8 mouse cellular contexts compared by ENCODE assay signal in genomic region chr10:63337951-63338836, GRCm38 (mm10). TPM values are rescaled to one million over a fixed set of nuclear protein-coding genes. Genes with fewer than 3 reads are reported as not detected.
A peak's percentile ranks its signal among the peaks of the same experiment; 100 is the strongest.
DNase-seq lines count a peak whose midpoint lies in the region; ATAC-seq and TF ChIP-seq lines count a peak whose summit lies in the region.

No protein-coding gene starts in this region.

- in situ Hi-C loops in CH12.LX (cut with MboI; ENCODE audit: low pct_ligation_motif_present, low pct_unique_long_range_greater_than_20kb, low sequenced_read_pairs), result no loop called here

- peaks cover 3 to 18% of the 10 kb centered on the region in 2 experiments; a peak in 3 of 4 replicates for H3K4me1 ChIP-seq in CH12.LX (ENCODE audit: control insufficient read depth in 1 of 2, insufficient read depth in 2 of 2)
- H3K4me1 ChIP-seq in brown adipose tissue, adult 24 weeks (ENCODE audit: control insufficient read depth, insufficient read depth, insufficient read length, low read length), result no peaks in the 10 kb centered on the region; the same call in 1 of the 2 replicates
- peaks cover 14% of the 10 kb centered on the region for H3K4me1 ChIP-seq in heart, embryonic 15.5 days (replicated peaks)
- peaks cover 16% of the 10 kb centered on the region for H3K4me1 ChIP-seq in neural tube, embryonic 14.5 days (ENCODE audit: control insufficient read depth, insufficient read depth, low read length)

- dilution Hi-C loops in CH12.LX (cut with MboI; ENCODE audit: extremely low pct_ligation_motif_present, extremely low pct_unique_long_range_greater_than_20kb, low sequenced_read_pairs), result no loop called here

- no peak for TF ChIP-seq POLR2A in CH12.LX (IDR thresholded peaks at IDR 0.05; ENCODE audit: low read depth, low read length)

- no peak for TF ChIP-seq CTCF in CH12.LX (conservative IDR thresholded peaks at IDR 0.05 in 1 of 2, IDR thresholded peaks at IDR 0.05 in 1 of 2; ENCODE audit: low read depth in 2 of 2, low read length in 2 of 2)

- peak overlapping the region; percentile 56 for H3K4me2 ChIP-seq in CH12.LX (ENCODE audit: insufficient read depth, low read depth, poor library complexity, severe bottlenecking)
- peak overlapping the region; percentile 78 for H3K4me2 ChIP-seq in heart, embryonic 15.5 days
- H3K4me2 ChIP-seq in neural tube, embryonic 14.5 days (ENCODE audit: low read depth, low read length), result peak overlapping the region; percentile 58

- H3K79me2 ChIP-seq in CH12.LX (replicated peaks; ENCODE audit: control insufficient read depth, extremely low read depth, insufficient read depth, poor library complexity, severe bottlenecking), result peaks cover 23% of the 10 kb centered on the region

- H3K9ac ChIP-seq in CH12.LX (ENCODE audit: insufficient read depth, low read depth), result peak overlapping the region; percentile 97
- H3K9ac ChIP-seq in heart, embryonic 15.5 days, result peak overlapping the region; percentile 97
- peak overlapping the region; percentile 91 for H3K9ac ChIP-seq in neural tube, embryonic 14.5 days (replicated peaks; ENCODE audit: low read depth, low read length)

- H3K27ac ChIP-seq in CH12.LX (ENCODE audit: insufficient read depth, low read depth), result no peak overlapping the region
- peak overlapping the region; percentile 64 for H3K27ac ChIP-seq in brown adipose tissue, adult 24 weeks (replicated peaks; ENCODE audit: low read depth, low read length)
- peak overlapping the region; percentile 95 for H3K27ac ChIP-seq in heart, embryonic 15.5 days
- peak overlapping the region; percentile 87 for H3K27ac ChIP-seq in neural tube, embryonic 14.5 days (ENCODE audit: low read depth, low read length)

- ATAC-seq in heart, embryonic 15.5 days (replicated peaks; ENCODE audit: insufficient number of reproducible peaks, insufficient read depth, low FRiP score, low read depth), result peak; percentile 76
- ATAC-seq in neural tube, embryonic 14.5 days (ENCODE audit: low read depth), result peak; percentile 87

- peak overlapping the region; percentile 66 to 95 (median 69) for H3K4me3 ChIP-seq in CH12.LX (replicated peaks in 1 of 3; ENCODE audit: low read depth in 2 of 3, low read length in 2 of 3, poor library complexity in 1 of 3)
- H3K4me3 ChIP-seq in brown adipose tissue, adult 24 weeks (ENCODE audit: insufficient read depth, low read depth, low read length), result peak overlapping the region; percentile 64
- H3K4me3 ChIP-seq in heart, embryonic 15.5 days, result peak overlapping the region; percentile 92
- H3K4me3 ChIP-seq in neural tube, embryonic 14.5 days (ENCODE audit: low read depth, low read length), result peak overlapping the region; percentile 92

- peaks cover 4% of the 10 kb centered on the region for H3K27me3 ChIP-seq in CH12.LX (replicated peaks)
- no peaks in the 10 kb centered on the region for H3K27me3 ChIP-seq in heart, embryonic 15.5 days
- no peaks in the 10 kb centered on the region for H3K27me3 ChIP-seq in neural tube, embryonic 14.5 days (ENCODE audit: control insufficient read depth, insufficient read depth, low read length)

- no peak for TF ChIP-seq EP300 in CH12.LX (IDR thresholded peaks at IDR 0.05; ENCODE audit: low read length)

- DNase-seq in CH12.LX (ENCODE audit: extremely low read depth), result peak; percentile 57
- DNase-seq in fibroblast of lung, adult 2 months (ENCODE audit: low read depth), result peak; percentile 6
- DNase-seq in kidney, postnatal 25 days, result peak; percentile 52 to 85
- DNase-seq in lung, adult 18-20 months, result peak; percentile 62 to 63
- DNase-seq in thymus, adult 18-20 months, result peak; percentile 21 to 33

- WGBS in heart, embryonic 15.5 days, result under 1% methylated on average over 96 of the region's 113 CpGs
- under 1% methylated on average over 53 of the region's 113 CpGs for WGBS in neural tube, embryonic 14.5 days

- H3K36me3 ChIP-seq in CH12.LX (replicated peaks in 1 of 2; ENCODE audit: control insufficient read depth in 1 of 2, insufficient read depth in 1 of 2, low read length in 1 of 2), result peaks cover 10 to 31% of the 10 kb centered on the region in 2 experiments
- H3K36me3 ChIP-seq in heart, embryonic 15.5 days, result 0 out of 2 replicates have a peak, but pooled peaks cover 9% of the 10 kb centered on the region
- no peaks in the 10 kb centered on the region for H3K36me3 ChIP-seq in neural tube, embryonic 14.5 days (ENCODE audit: control insufficient read depth, insufficient read depth, low read length)

- H3K9me3 ChIP-seq in CH12.LX (replicated peaks; ENCODE audit: low read length), result peaks cover 8% of the 10 kb centered on the region
- H3K9me3 ChIP-seq in heart, embryonic 15.5 days (replicated peaks), result no peaks in the 10 kb centered on the region
- no peaks in the 10 kb centered on the region for H3K9me3 ChIP-seq in neural tube, embryonic 14.5 days (ENCODE audit: control insufficient read depth, low read length)

- no peak for TF ChIP-seq RAD21 in CH12.LX (IDR thresholded peaks at IDR 0.05; ENCODE audit: low read depth, low read length)

TF ChIP-seq in CH12.LX, 34 proteins besides CTCF, POLR2A, EP300 and RAD21:
- TF ChIP-seq ZNF384 (IDR thresholded peaks at IDR 0.05; ENCODE audit: low read depth, low read length), result peak; percentile 92
- TF ChIP-seq KAT2A (IDR thresholded peaks at IDR 0.05; ENCODE audit: insufficient replicate concordance, low read length), result no peak
- TF ChIP-seq NRF1 (IDR thresholded peaks at IDR 0.05; ENCODE audit: low read depth, low read length), result peak; percentile 60
- no peak for TF ChIP-seq USF2 (conservative IDR thresholded peaks at IDR 0.05; ENCODE audit: low read depth, low read length)
- TF ChIP-seq SIN3A (IDR thresholded peaks at IDR 0.05; ENCODE audit: low read length), result peak; percentile 9; the same call in 1 of the 2 replicates
- peak; percentile 33; the same call in 1 of the 2 replicates for TF ChIP-seq BHLHE40 (IDR thresholded peaks at IDR 0.05; ENCODE audit: low read depth, low read length)

RNA-seq across cellular contexts. Expression of gene Sirt1, which starts 43.3 kb away (rescaled TPM):
- total RNA-seq in CH12.LX (2012; rRNA removed), result 11.5 and 15.6 TPM in 2 replicates
- total RNA-seq in CH12.LX (2014; rRNA removed), result 24.7 and 28.9 TPM in 2 replicates
- 15.7 and 17.4 TPM in 2 replicates for polyA plus RNA-seq in CH12.LX (2012; ENCODE audit: insufficient read length, low read depth)
- polyA plus RNA-seq in brown adipose tissue, adult 24 weeks (2012; ENCODE audit: insufficient read depth, insufficient read length, missing spikeins), result 9.3 TPM in 2 replicates
- 3.6 and 3.9 TPM in 2 replicates for polyA plus RNA-seq in heart, embryonic 15.5 days (2015; fragmentation: Nextera tagmentation; extraction: Ambion mirVana)
- polyA plus RNA-seq in neural tube, embryonic 14.5 days (2014; fragmentation: Nextera tagmentation; extraction: Ambion mirVana), result 7.3 and 7.6 TPM in 2 replicates

RNA-seq across cellular contexts. Expression of gene Dnajc12, which starts 44.0 kb away (rescaled TPM):
- 3.7 and 3.8 TPM in 2 replicates for total RNA-seq in CH12.LX (2012; rRNA removed)
- 0.83 and 2.4 TPM in 2 replicates for total RNA-seq in CH12.LX (2014; rRNA removed)
- polyA plus RNA-seq in CH12.LX (2012; ENCODE audit: insufficient read length, low read depth), result 1.3 and 1.5 TPM in 2 replicates
- polyA plus RNA-seq in brown adipose tissue, adult 24 weeks (2012; ENCODE audit: insufficient read depth, insufficient read length, missing spikeins), result 4.6 and 9.2 TPM in 2 replicates
- polyA plus RNA-seq in heart, embryonic 15.5 days (2015; fragmentation: Nextera tagmentation; extraction: Ambion mirVana), result 7.2 and 7.3 TPM in 2 replicates
- polyA plus RNA-seq in neural tube, embryonic 14.5 days (2014; fragmentation: Nextera tagmentation; extraction: Ambion mirVana), result 27.2 and 31.9 TPM in 2 replicates

Comparison
In these comparisons a context has a peak if more than half of its experiments do, and no peak if none do; other contexts are left out.
1. DNase-seq: peak in every context shown above with its lines; median percentile 68 in kidney, postnatal 25 days; 62 in lung, adult 18-20 months; 57 in CH12.LX; 27 in thymus, adult 18-20 months; 6 in fibroblast of lung, adult 2 months.